ENCODE assay signal across 22 mouse cellular contexts in genomic region chr16:13410760-13411159, GRCm38 (mm10).
DNase-seq lines count a peak whose midpoint lies in the region; ATAC-seq and TF ChIP-seq lines count a peak whose summit lies in the region.
"Had no signal": no experiment of that assay in that cellular context is flagged by ENCODE, and none has a peak within 500 bp of the region (broad histone marks: within the 10 kb centered on the region; RNA-seq: fewer than 3 reads in every experiment).

No protein-coding gene starts in this region.

- CTCF ChIA-PET in Patski (lab: Charles Lee), result interaction anchor here (1.1 to 2.2 kb wide), 3 partner anchors 8 to 299 kb away, joined by 3 to 10 read pairs (median 4); no protein-coding TSS in a partner anchor

- no peak overlapping the region for H3K4me2 ChIP-seq in liver, embryonic 14.5 days (ENCODE audit: low read depth)
- no peak overlapping the region for H3K4me2 ChIP-seq in liver, embryonic 12.5 days
- H3K4me2 ChIP-seq: embryonic facial prominence, embryonic 15.5 days; heart, embryonic 13.5 days; hindbrain, embryonic 15.5 days; limb, embryonic 13.5 days; midbrain, embryonic 12.5 days had no signal

- no peak for ATAC-seq in liver, embryonic 14.5 days (ENCODE audit: insufficient read depth)
- ATAC-seq in liver, embryonic 12.5 days, result no peak
- no peak for ATAC-seq in Patski

- no peaks in the 10 kb centered on the region for H3K27me3 ChIP-seq in heart, adult 2 months (ENCODE audit: control insufficient read depth, insufficient read depth, low read length)
- H3K27me3 ChIP-seq in liver, embryonic 14.5 days (ENCODE audit: control insufficient read depth, insufficient read depth, low read length), result no peaks in the 10 kb centered on the region
- H3K27me3 ChIP-seq in liver, embryonic 12.5 days (replicated peaks), result no peaks in the 10 kb centered on the region
- H3K27me3 ChIP-seq in E14TG2a.4 (ENCODE audit: insufficient read depth, low read length), result no peaks in the 10 kb centered on the region
- H3K27me3 ChIP-seq in Patski, result no peaks in the 10 kb centered on the region
- H3K27me3 ChIP-seq: embryonic facial prominence, embryonic 15.5 days; heart, embryonic 13.5 days; hindbrain, embryonic 15.5 days; limb, embryonic 13.5 days; midbrain, embryonic 12.5 days had no signal

- no peak for DNase-seq in heart, adult 2 months
- DNase-seq in heart, postnatal 4 days, result no peak
- no peak for DNase-seq in liver, embryonic 14.5 days (ENCODE audit: low read depth in 3 of 3, low spot score in 3 of 3)
- DNase-seq in Patski (ENCODE audit: low read depth, low spot score), result no peak
- no peak for DNase-seq in right cerebral cortex, postnatal 25 days
- no peak for DNase-seq in spleen, postnatal 14 days (ENCODE audit: low spot score in 2 of 2)
- DNase-seq: adrenal gland, postnatal 14 days; cerebellum, adult 11 months; cerebellum, postnatal 25 days; embryo, embryonic 11 days; heart, adult 11 months; kidney, adult 18-20 months; kidney, postnatal 25 days; layer of hippocampus, adult 9-11 months; thymus, postnatal 36 days had no signal

- H3K36me3 ChIP-seq in heart, adult 2 months (ENCODE audit: control insufficient read depth, insufficient read depth, low read length), result no peaks in the 10 kb centered on the region
- peaks cover 4% of the 10 kb centered on the region; the same call in 1 of the 2 replicates for H3K36me3 ChIP-seq in liver, embryonic 14.5 days (replicated peaks; ENCODE audit: control insufficient read depth, insufficient read depth, low read depth)
- H3K36me3 ChIP-seq in liver, embryonic 12.5 days, result peaks cover 39% of the 10 kb centered on the region
- peaks cover 65% of the 10 kb centered on the region for H3K36me3 ChIP-seq in E14TG2a.4 (ENCODE audit: insufficient read depth, low read length)

- peak; percentile 54 for TF ChIP-seq CTCF in heart, adult 2 months (IDR thresholded peaks at IDR 0.05)
- peak; percentile 34 for TF ChIP-seq CTCF in liver, embryonic 14.5 days (IDR thresholded peaks at IDR 0.05; ENCODE audit: low read depth)
- TF ChIP-seq CTCF in E14TG2a.4 (conservative IDR thresholded peaks at IDR 0.05; ENCODE audit: low read length) (peak; percentile 70), Patski (IDR thresholded peaks at IDR 0.05) (peak; percentile 52)

- in situ Hi-C loops in Patski (cut with MboI; ENCODE audit: low pct_unique_long_range_greater_than_20kb), result no loop called here

- 83% methylated on average over 2 of the region's 2 CpGs for WGBS in heart, adult 2 months
- WGBS in liver, embryonic 14.5 days (ENCODE audit: insufficient replicate concordance), result 61% methylated on average over 2 of the region's 2 CpGs
- WGBS in liver, embryonic 12.5 days (ENCODE audit: insufficient replicate concordance), result 62% methylated on average over 2 of the region's 2 CpGs

- TF ChIP-seq EP300 in heart, adult 2 months (IDR thresholded peaks at IDR 0.05; ENCODE audit: insufficient read depth, low read depth, low read length), result no peak
- no peak for TF ChIP-seq EP300 in liver, embryonic 14.5 days (IDR thresholded peaks at IDR 0.05; ENCODE audit: low read depth)

- no peak overlapping the region for H3K4me3 ChIP-seq in heart, adult 2 months
- no peak overlapping the region for H3K4me3 ChIP-seq in liver, embryonic 14.5 days (ENCODE audit: insufficient read depth in 1 of 2, low read depth in 2 of 2, low read length in 2 of 2)
- no peak overlapping the region for H3K4me3 ChIP-seq in liver, embryonic 12.5 days
- no peak overlapping the region for H3K4me3 ChIP-seq in E14TG2a.4 (replicated peaks; ENCODE audit: low read length)
- H3K4me3 ChIP-seq: embryonic facial prominence, embryonic 15.5 days; heart, embryonic 13.5 days; hindbrain, embryonic 15.5 days; limb, embryonic 13.5 days; midbrain, embryonic 12.5 days had no signal

- H3K9me3 ChIP-seq in liver, embryonic 14.5 days (ENCODE audit: control insufficient read depth, low read length), result no peaks in the 10 kb centered on the region
- H3K9me3 ChIP-seq in liver, embryonic 12.5 days (replicated peaks), result peaks cover 10% of the 10 kb centered on the region; the same call in 1 of the 2 replicates
- no peaks in the 10 kb centered on the region for H3K9me3 ChIP-seq in E14TG2a.4 (ENCODE audit: low read length)
- H3K9me3 ChIP-seq: embryonic facial prominence, embryonic 15.5 days; hindbrain, embryonic 15.5 days; midbrain, embryonic 12.5 days had no signal

- no peaks in the 10 kb centered on the region for H3K79me2 ChIP-seq in heart, adult 2 months (replicated peaks; ENCODE audit: control insufficient read depth, insufficient read depth, low read length)

- no peak overlapping the region for H3K27ac ChIP-seq in heart, adult 2 months
- H3K27ac ChIP-seq in liver, embryonic 14.5 days, result no peak overlapping the region
- no peak overlapping the region for H3K27ac ChIP-seq in liver, embryonic 12.5 days
- H3K27ac ChIP-seq: embryonic facial prominence, embryonic 15.5 days; heart, embryonic 13.5 days; hindbrain, embryonic 15.5 days; limb, embryonic 13.5 days; midbrain, embryonic 12.5 days had no signal

- TF ChIP-seq POLR2A in heart, adult 2 months (IDR thresholded peaks at IDR 0.05; ENCODE audit: insufficient read depth, low read depth, low read length), result no peak

- peaks cover 5% of the 10 kb centered on the region; the same call in 1 of the 2 replicates for H3K4me1 ChIP-seq in heart, adult 2 months (ENCODE audit: control insufficient read depth, insufficient read depth, low read length)
- no peaks in the 10 kb centered on the region for H3K4me1 ChIP-seq in liver, embryonic 14.5 days (replicated peaks; ENCODE audit: control insufficient read depth in 2 of 2, insufficient read depth in 2 of 2, low read length in 1 of 2)
- peaks cover 14% of the 10 kb centered on the region for H3K4me1 ChIP-seq in liver, embryonic 12.5 days
- H3K4me1 ChIP-seq in E14TG2a.4 (replicated peaks; ENCODE audit: low read depth, low read length), result peaks cover 26% of the 10 kb centered on the region
- H3K4me1 ChIP-seq: embryonic facial prominence, embryonic 15.5 days; hindbrain, embryonic 15.5 days; limb, embryonic 13.5 days; midbrain, embryonic 12.5 days had no signal

- no peak overlapping the region for H3K9ac ChIP-seq in heart, adult 2 months (ENCODE audit: low read depth, low read length)
- no peak overlapping the region for H3K9ac ChIP-seq in liver, embryonic 14.5 days (replicated peaks)
- no peak overlapping the region for H3K9ac ChIP-seq in liver, embryonic 12.5 days
- H3K9ac ChIP-seq: embryonic facial prominence, embryonic 15.5 days; heart, embryonic 13.5 days; hindbrain, embryonic 15.5 days; limb, embryonic 13.5 days; midbrain, embryonic 12.5 days had no signal

- intact Hi-C loops in heart, adult 2 months (cut with DNase I), result loop anchor here (1.0 kb wide), 1 partner anchor 293 kb away; no protein-coding TSS in a partner anchor

- POLR2A ChIA-PET in Patski (lab: Charles Lee), result no interaction called here
